14 mouse cellular contexts compared by ENCODE assay signal in the genomic region with DNA sequence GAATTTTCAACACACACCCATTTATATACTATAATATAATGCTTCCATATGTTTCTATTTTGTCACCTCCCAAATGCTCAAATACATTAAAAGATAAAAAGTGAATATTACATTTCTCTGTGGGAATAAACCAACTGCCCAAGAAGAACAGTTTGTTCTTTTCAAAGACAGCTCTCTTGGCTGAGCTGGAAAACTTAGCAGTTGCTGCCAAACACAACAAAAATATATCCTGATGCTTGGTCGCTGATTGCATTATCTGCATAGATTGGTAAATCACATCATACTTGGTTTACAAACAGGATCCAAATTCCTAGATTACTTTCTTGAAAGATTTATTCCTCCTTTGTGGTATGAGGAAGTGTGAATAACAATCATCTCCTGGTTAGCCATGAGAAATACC.
"Had no signal": no experiment of that assay in that cellular context is flagged by ENCODE, and none has a peak within 500 bp of the region (broad histone marks: within the 10 kb centered on the region; RNA-seq: fewer than 3 reads in every experiment).

No protein-coding gene starts in this region.

- DNase-seq: kidney, adult 11 months; layer of hippocampus, adult 9-11 months; liver; liver, embryonic 13.5 days; liver, postnatal 0 days; midbrain, embryonic 14.5 days; right cerebral cortex, adult 18-20 months; thymus, postnatal 4 days had no signal

- H3K4me3 ChIP-seq: limb, embryonic 12.5 days; liver, embryonic 13.5 days; midbrain, embryonic 10.5 days; myocyte; neural tube, embryonic 15.5 days had no signal

- ATAC-seq: hindbrain, postnatal 0 days; liver, postnatal 0 days had no signal

- H3K27me3 ChIP-seq: limb, embryonic 12.5 days; liver, embryonic 13.5 days; neural tube, embryonic 15.5 days had no signal

- H3K9ac ChIP-seq: limb, embryonic 12.5 days; liver, embryonic 13.5 days; liver, postnatal 0 days; neural tube, embryonic 15.5 days had no signal

- H3K27ac ChIP-seq: hindbrain, postnatal 0 days; limb, embryonic 12.5 days; liver, embryonic 13.5 days; midbrain, embryonic 10.5 days; neural tube, embryonic 15.5 days; stomach, postnatal 0 days had no signal

- H3K4me2 ChIP-seq: limb, embryonic 12.5 days; liver, embryonic 13.5 days; neural tube, embryonic 15.5 days had no signal

- H3K4me1 ChIP-seq: limb, embryonic 12.5 days; liver, embryonic 13.5 days; midbrain, embryonic 10.5 days; neural tube, embryonic 15.5 days had no signal

- H3K9me3 ChIP-seq: liver, embryonic 13.5 days; midbrain, embryonic 10.5 days; neural tube, embryonic 15.5 days had no signal

- H3K36me3 ChIP-seq: limb, embryonic 12.5 days; liver, embryonic 13.5 days; midbrain, embryonic 10.5 days; neural tube, embryonic 15.5 days had no signal
